Mouse (Mus musculus) spleen, postnatal 10 days (tissue): ENCODE data around the gene Rhobtb1.

Experiments
- DNase-seq, 2 experiments: peaks; one replicate each; pipeline ENCODE4 v3.0.0; 2021 to 2022; ENCODE audit warnings: low spot score in 2 of 2

The Rhobtb1 gene

DNA sequence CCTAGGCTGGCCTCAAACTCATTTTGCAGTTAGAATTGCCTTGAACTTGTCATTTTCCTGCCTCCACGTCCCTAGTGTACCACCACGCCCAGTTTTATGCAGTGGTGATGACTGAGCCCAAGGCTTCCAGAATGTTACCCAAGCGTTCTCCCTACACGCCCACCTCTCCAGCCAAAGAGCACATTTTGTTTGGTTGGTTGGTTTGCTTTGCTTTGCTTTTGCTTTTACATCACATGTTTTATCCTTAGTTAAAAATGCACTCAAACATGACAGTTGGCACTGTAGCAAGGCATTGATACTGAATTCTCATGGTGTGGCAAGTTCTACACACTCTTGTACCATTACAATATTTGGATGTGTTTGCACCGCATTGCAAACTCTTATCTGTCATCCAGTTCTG lies 12.0 kb downstream of the Rhobtb1 start:
- no peak for DNase-seq

DNA sequence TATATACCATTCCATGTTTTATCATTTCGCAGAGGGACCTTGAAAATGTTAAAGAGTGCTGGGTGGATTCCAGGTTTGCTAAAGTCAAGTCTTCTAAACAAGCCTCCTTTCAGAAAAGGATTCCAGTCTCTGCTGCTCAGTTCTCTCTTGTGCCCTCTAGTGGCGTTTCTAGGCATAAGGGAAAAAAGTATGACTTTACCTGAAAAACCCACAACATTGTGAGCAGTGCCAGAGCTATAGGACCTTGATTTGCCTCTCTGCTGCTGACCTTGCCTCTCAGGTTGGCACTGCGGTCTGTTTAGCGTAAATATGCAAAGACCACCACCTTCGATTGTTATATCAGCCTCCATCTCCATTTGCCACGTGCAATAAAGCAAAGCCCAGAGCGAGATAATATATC lies 13.9 kb downstream of the Rhobtb1 start:
- peak in 1 of 2 experiments; percentile 21 for DNase-seq

DNA sequence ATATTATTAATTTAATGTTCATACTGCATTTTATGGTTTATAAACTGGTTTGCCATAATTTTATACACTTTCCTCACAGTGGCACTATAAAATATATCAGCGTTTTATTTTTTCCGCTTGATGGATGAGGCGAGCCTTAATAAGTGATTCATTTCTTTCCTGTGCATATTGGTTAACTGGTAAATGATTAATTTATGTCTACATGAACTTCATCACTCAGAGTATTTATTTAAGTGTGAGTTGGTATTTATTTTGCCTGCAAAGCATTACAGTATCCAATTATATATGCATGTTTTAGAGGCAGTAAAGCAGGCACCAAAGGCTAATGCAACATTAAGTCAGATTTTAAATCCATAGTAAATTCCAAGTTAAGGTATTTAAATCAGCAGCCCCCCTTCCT lies 14.6 kb downstream of the Rhobtb1 start:
- DNase-seq: no peak

DNA sequence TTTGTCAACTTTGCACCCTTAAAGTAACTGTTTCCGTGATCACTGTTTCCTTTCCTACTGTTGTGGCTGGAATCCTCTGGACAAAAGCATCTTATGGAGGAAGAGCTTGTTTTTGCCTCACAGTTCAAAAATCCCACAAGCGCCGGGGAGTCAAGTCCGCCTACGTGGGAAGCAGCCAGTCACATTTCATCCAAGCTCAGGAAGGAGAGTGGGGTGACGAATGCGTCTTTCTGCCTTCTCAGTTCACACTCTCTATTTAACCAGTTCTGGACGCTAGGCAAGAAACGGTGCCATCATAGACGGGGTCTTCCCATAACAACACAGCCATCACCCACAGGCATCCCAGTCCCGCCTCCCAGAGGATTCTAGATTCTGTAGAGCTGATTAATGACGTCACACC lies 15.3 kb downstream of the Rhobtb1 start:
- DNase-seq: no peak

DNA sequence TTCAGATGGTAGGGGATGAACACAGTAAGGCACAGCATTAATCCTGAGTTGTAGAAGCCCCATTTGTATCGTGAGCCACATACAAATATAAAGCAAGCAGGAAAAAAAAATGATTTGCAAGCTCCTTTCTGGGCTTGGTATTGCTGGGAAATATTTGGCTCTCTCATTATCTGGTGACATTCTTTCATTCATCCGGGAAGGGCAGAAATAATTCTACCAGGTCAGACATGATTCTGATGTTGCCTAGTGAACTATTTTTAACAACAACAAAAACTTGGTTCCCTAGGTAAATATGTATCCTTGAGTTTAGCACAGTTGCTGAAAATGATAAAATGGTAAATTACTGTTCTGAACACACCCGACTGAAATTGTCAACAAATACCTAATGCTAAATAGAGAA lies 21.2 kb downstream of the Rhobtb1 start:
- DNase-seq: no peak

DNA sequence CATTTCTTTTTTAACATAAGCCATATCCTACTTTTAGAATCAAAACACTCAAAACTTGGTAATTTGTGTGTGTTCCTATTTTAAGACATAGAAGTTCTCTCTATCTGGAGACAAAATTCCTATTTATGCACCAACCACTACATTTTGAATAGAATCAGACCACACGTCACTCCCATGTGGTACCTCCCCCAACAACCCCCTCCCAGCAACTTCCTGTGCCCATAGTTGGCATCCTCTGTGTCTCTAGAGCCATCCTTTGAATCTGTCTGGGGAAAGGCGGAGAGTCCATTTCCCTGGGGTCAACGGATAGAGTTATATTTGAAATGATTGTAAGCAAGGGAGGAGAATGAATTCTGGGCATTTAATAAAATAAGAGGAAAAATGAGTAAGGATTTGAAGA lies 24.9 kb downstream of the Rhobtb1 start:
- DNase-seq: no peak

DNA sequence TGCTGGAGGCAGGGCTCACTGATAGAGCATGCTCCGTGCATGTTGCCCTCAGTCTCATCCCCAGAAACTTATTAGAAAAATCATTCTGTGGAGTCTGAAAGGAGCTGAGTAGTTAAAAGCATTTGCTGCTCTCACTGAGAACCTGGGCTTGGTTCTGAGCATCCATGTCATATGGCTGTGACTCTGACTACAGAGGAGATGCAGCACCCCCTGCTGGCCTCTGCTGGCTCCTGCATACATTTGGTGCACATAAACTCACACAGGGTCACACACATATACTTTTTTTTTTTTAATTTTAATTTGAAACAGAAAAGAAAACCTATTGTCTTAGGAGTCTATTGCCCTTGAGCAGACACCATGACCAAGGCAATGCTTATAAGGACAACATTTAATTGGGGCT lies 28.1 kb downstream of the Rhobtb1 start:
- DNase-seq: no peak

DNA sequence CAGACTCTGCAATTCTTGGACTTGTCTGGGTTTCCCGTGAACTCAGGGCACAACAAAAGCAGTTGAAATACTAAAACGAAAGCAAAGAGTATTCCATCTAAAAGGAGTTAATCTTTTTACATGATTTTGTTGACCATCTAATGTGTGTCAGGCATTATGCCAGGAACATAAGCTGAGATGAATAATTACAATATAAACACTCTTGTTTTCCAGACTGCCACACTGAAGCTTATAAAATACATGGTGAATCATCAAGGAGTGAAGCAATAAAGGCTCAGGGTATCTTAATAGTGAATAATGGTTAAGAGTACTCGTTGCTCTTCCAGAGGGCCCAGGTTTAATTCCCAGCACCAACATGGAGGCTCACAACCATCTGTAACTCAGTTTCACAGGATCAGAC lies 29.8 kb downstream of the Rhobtb1 start:
- no peak for DNase-seq

DNA sequence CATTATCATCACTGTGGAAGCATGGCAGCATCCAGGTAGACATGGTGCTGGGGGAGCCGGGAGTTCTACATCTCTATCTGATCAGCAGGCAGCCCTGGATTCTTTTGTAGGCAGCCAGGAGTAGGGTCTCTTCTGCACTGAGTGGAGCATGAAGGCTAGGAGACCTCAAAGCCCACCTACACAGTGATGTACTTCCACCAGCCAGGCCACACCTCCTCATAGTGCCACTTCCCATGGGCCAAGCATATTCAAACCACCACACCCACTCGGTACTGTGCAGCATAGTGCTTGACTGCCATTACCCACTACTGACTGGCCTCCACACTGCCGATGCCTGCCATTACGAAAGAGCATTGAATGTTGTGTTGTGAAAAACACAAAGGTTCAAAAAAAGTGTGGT lies 33.7 kb downstream of the Rhobtb1 start:
- no peak for DNase-seq

DNA sequence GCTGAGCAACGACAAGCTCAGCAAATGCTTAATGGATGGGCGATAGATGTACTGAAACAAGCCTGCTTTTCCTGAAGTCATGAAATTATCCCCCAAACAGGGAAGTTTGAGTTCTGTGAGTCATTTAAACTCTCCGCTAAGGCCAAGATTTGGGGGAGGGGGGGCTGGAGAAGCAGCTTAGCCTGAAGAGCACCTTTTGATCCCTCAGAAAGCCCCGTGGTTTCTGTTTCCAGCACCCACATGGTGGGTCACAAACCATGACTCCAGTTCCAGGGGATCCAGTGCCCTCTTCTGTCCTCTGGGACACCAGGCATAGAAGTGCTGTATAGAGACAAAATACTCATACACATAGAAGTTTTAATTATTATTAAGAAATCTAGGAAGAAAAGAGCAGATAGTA lies 34.2 kb downstream of the Rhobtb1 start:
- DNase-seq: no peak

DNA sequence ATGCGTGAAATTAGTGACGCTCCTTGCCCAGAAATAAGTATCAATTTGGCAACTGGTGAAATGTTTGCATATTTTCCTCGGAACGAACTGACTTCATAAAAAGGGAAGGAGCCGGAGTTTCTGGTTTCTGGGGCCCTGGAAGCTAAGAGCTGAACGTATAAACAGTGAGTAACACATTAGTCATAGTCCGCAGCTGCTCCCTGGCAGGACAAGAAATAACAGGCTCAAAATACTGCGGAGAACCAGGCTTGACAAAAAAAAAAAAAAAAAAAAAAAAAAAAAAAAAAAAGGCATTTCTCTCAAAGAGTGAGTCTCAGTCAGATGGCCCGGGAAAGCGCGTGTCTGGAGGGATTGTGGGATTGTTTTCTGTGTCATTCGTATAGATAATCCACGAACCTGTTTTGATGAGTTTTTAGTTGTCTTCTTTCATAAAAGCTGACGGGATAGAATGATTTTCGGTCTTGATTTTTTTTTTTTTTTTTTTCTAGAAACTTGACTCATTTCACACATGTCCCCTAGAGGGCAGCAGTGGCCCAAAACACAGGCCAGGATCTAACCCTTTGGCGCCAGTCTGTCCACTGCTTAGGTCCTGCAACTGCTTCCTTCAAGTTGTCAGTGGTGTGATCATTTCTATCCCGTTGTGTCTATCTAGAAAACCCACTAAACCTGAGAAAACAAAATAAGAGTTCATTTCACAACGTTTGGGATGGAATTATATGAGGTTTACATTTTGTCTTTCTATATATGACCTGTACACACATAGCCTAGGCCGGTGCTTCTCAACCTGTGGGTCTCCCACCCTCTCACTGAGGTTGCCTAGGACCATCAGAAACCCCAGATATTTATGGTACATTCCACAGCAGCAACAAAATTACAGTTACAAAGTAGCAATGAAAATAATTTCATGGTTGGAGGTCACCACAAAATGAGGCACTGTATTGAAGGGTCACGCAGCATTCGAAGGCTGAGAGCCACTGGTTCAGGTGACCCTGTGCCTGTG lies 35.0 kb downstream of the Rhobtb1 start:
- DNase-seq: peak; percentile 12 to 66

DNA sequence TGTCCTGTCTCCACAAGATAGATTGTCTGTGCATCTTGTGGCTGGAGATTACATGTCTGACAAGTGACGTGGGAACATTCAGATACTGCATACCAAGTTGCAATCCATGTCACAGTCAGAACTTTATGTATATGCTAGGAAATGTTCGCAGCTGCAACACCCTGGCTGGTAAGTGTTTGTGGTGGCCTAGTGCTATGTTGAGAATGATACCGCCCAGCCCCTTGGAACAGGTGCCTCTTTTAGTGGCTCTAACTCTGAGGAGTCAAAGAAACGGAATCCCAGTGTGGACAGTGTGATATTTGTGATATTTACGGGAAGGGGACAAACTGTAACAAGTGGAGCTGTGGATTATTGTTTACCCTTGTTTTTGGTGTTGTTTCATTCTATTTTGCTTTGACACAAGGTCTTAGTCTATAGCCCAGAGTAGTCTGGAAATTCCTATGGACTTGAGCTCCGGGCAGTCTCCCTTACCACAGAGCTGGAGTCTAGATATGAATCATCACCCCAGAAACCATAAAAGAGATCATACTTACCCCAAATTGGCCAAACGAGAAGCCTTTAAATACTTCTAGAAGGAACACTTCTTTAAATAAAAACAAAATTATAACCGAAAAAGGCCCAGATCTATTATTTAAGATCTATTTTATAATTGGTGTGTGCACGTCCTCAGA lies 36.7 kb downstream of the Rhobtb1 start:
- DNase-seq: no peak

DNA sequence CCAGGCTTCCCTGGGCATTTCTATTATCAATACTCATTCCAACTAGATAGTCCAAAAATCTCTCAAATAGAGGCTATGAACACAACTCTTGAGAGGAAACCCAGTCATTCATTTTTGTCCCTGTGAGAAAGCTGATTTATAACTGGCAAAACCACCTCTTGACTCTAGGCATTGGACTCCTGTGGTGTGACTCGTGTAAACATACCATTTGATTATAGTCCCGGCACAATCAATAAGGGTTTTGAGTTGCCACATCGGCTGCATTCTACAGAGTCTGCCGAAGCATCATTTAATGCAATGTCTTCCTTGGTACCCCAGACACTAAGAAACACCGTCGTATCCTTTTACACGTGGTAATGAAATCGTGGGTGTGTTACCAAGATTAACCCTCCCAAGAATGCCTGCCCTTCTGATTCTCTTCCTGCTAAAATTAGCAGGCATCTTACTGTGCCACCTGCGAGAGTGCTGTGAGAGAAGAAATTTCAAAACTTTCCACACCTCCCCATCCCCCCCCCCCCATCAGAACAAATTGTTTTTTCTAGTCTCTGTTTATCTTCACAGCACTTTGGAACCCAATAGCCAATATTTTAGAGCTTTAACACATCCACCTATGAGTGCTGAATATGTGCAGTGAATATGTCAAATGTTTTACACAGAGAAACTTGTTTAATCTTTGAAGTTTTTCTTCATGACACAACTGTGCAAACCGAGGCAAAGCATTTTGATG lies 39.4 kb downstream of the Rhobtb1 start:
- DNase-seq: no peak

DNA sequence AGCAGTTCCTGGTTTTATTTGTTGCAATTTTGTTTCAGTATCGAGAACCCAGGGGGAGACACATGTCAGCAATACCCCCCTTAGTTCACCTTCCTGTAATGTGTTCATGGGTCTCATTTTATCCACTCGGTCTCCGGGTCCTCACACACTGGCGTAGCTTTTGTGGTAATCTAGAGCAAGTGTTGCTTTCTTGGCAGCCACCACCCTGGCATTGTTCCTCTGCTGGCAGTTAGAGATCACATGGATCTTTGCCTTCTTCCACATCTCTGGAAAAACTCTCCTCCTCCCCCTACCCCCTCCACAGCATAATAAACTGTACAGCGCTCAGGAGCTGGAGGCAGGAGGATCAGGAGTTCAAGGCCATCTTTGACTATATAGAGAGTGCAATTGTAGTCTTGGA lies 41.0 kb downstream of the Rhobtb1 start:
- DNase-seq: no peak

DNA sequence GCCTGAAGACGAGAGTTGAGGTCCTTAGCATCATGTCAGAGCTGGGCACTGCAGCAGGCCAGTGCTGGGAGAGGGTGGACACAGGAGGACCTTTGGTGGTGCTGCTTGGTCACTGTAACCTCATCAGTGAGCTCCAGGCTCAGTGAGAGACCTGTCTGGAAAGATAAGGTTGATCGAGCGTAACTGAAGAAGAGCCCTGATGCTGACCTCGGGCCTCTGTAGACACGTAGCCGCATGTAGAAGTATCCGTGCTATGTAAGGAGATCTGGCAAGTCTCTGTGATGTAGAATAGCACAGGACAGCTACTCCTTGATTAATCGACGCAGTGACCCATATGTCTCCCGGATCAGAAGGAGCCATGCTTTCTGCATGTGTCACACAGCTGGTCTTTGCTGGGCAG lies 42.5 kb downstream of the Rhobtb1 start:
- no peak for DNase-seq

DNA sequence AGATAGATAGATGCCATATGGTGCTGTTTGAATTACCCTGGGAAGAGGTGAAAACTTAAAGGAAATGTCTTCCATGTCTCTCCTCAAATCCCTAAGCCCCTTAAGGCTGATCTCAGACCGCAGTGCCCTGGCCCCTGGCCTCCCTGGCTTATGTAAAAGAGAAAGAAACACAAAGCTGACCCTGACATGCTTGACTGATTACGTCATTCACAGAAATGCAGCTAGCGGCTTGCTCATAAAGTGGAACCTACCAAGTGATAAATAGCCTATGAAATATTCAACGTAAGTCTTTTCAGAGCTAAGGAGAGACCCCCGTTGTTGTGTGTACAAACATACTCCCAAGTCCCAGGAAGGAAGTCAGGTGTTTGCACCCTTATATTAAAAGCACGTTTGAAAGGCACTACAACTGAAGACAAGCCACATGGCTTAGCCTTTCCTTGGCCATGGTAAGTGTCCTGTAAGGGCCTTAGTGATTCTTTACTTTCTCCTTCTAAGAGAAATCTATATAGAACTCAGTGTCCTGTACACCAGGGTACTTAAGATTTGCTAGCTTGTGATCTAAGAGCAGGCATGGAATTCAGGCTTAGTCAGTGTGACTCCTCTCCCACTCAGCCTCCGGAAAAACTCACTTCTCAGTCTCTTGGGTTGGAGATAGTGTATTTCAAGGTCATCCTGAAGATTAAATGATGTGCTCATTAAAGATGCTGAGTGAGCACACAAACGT lies 53.6 kb downstream of the Rhobtb1 start:
- no peak for DNase-seq

DNA sequence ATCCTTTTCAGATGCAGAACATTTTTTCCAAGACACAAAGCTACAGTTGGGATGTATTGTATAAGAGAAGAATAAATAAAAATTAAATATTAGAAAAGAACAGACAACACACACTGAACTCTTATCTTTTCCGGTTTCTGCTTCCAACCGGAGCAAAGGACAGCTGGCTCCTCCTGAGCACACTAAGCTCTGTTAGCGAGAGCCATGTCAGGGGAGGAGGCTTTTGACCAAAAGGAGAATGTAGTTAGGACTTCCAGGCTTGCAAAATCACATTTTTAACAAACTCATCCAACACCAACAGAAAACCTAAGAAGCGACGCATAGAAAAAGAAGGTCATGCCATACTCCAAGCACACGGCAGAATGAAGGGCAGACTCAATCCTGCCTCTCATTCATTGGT lies 54.8 kb downstream of the Rhobtb1 start:
- DNase-seq: no peak

DNA sequence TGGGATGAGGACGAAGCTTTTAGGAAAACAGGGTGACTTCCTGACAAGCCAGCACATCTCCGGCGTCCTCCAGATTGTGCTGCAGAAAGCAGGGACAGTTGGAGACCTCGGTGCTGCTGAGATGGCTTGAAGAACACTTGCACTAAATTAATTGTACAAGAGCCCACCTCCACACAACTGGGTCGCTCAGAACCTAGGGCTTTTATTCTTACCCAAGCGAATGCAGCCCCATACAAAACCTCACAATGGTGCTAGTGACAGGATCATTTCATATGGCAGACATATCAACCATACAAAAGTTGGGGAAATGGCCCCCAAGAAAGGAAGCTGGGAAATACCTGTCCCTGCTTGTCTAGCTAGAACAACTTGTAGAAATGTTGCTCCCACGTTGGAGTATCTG lies 56.2 kb downstream of the Rhobtb1 start:
- no peak for DNase-seq

DNA sequence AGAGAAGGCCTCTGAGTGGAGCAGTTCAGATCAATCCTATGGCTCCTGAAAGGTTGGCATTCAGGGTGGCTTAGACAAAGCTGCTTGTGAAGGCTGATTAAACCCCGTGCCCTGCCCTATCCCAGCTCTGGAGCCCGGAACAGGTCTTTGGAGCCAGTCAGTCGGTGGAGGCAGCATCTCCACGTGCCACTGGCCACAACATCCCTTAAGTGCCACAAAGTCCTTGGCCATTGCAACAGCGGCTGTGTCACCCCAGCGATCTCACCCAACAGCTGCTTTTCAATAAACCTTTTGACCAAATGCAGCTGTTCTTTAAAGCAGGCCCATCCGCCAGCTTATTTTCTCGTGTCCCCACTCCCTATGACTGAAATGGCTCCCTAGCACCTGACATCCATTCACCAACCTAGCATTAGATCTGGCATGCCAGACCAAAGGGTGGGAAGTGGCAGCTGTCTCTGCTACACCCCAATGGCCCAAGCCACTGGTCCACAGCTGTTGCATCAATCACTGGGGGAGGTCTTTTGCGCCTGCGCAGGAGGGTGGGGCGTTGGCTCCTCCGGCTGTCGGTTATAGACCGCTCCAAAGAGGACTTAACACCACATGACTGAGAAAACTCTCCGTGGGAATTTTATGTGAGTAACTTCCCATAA lies 56.9 kb downstream of the Rhobtb1 start:
- DNase-seq: no peak

DNA sequence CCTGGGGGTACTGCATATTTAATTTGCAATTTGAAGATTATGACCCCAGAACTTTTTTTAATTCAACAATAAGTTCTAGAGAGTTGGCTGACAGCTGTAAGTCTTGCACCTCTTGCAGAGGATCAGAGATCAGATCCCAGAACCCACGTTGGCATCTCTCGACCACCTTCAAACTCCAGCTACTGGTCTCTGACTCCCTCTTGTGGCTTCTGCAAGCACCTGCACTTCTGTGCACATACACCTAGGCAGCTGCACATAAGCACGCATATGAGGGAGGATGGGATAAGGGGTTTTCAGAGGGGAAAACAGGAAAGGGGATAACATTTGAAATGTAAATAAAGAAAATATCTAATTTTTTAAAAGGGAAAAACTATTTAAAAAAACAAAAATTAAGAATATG lies 57.5 kb downstream of the Rhobtb1 start:
- DNase-seq: no peak

DNA sequence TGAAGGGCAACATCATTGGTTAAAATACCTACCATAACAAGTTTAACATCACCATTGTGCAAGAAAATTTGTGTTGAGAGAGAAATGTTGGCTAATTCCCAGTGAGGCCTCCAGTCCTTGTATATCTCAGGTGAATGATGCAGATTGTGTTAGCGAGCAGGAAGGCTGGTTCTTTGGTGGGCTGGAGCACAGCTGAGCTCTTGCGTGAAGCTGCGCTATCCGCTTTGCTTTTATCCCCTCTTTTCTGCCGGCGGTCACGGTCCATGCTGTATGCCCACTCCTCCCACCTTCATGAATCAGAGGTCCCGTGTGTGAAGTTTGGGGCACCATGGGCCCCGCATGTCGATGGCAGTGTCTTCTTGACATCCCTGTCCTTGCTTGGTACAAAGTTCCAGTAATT lies 58.8 kb downstream of the Rhobtb1 start:
- no peak for DNase-seq
